Mouse (Mus musculus) spleen, embryonic (tissue): ENCODE results near the gene Syn3.
"Not testable (repeated sequence)": the region's sequence is repeated elsewhere in the genome, so short reads cannot be mapped to it uniquely, and the experiment has no call there.

Experiments used
- CTCF ChIA-PET: fragments of 350-600 bp; sonication (Branson Sonifier 250); formaldehyde crosslinking; loops from one replicate; lab custom pipeline; 2022; lab: Charles Lee

Gene Syn3

GRCm38 (mm10) chr10:86498673-86499391 is at the start of gene Syn3:
Syn3 (minus strand) TSS chr10:86498896.
- CTCF ChIA-PET, result no interaction called here

- CTCF ChIA-PET, result not testable (repeated sequence)
These were observed 27.7 kb upstream of the Syn3 start for GRCm38 (mm10) chr10:86526357-86526874.

GRCm38 (mm10) chr10:86513801-86514200 is 15.1 kb upstream of the Syn3 start:
- CTCF ChIA-PET, result no interaction called here

DNA sequence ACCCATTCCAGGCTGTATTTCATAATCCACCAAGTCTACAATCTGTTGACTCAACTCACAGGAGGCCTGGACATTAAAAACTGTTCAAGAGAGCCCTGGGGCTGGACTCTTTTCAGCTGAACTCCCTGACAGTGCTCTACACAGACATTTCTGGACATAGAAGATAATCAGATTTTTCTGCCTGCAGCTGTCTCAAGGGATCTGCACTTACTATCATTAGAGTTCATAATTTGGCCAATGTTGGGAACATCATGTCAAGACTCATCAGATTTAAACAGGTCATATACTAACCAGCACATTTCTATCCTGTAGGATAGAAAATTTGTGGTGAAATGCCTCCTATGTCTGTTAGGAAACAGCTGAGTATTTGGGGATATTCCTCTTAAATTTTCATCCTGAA is 12.2 kb upstream of the Syn3 start:
- CTCF ChIA-PET, result no interaction called here

- CTCF ChIA-PET, result no interaction called here
These were observed 3.4 kb upstream of the Syn3 start for GRCm38 (mm10) chr10:86502063-86502462.

- CTCF ChIA-PET, result no interaction called here
These were observed 534 bp downstream of the Syn3 start for GRCm38 (mm10) chr10:86498051-86498672.

GRCm38 (mm10) chr10:86495851-86496250 is 2.8 kb downstream of the Syn3 start:
- CTCF ChIA-PET, result no interaction called here

DNA sequence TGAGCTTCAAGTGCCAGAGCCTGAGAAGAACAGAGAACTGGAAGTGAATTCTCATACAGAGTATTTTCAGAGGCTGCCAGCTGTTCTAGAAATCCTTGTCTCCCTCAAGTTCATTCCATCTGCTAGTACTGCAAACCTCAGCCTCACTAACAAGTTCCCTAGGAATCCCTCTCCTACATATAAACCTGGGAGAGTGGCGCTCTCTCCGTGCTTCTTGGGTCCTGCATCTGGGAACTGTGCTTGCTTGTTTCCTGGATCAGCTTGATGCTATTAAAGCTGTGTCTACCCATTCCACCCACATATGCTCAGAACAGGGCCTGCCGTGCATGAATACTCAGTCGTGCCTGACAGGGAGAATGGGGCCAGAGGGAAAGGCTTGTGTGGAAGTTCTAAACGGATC is 5.6 kb downstream of the Syn3 start:
- CTCF ChIA-PET, result no interaction called here

- CTCF ChIA-PET, result interaction anchor here (0.7 kb wide), 1 partner anchor 31 kb away, joined by 11 read pairs; no protein-coding TSS in a partner anchor
These were observed 6.4 kb downstream of the Syn3 start for GRCm38 (mm10) chr10:86492089-86492907.

DNA sequence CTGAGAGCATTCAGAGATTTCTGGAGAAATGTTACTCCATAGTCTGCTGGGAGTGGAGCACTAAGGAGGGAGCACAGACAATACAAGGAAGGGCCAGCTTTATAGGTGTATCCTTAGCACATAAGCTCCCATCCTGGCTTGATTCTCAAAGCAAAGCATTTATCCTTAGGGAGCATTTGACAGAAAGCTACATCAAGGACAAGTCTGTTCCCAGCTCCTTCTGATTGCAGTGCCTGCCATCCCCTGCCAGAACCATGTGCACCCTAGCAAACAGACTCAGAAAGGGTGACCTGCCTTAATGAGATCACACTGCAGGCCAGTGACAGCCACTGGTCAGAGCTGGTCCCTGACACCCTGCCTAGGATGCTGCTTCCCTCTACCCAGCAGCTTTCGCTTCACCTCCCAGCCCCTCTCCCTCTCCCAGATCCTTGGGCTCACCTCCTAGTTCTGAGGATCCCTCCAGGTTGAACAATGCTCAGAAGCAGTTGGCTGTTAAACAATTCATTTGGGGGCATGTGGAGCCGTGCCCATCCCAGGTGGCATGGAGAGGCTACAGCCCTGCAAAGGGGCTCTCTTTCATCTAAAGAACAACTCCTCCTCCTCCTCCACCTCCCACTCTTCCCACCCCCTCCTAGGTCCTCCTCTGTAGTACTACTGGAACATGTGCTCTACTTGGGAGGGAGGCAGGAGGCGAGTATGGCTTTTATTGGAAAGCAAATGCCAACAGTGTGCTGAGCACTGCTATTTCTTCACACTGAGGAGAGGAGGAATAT is 7.2 kb downstream of the Syn3 start:
- CTCF ChIA-PET, result interaction anchor here (0.7 kb wide), 1 partner anchor 30 kb away, joined by 11 read pairs; no protein-coding TSS in a partner anchor

DNA sequence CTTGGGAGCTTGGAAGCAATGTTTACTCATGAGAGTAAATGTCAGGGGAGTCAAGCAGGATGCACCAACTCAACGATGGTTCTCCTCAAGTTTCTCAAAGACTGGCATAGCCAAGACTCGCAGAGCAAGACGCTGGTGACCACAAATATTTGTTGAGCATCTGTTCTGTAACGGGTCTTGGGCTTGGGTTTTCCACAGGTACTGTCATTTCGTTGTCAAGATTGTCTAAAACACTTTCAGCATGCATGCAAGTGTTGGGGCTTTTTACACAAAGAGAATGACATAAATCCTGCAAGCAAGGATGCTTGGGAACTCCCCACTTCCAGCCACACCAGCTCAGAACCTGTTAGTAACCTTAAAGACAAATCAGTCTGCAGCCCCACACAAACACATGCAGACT is 10.2 kb downstream of the Syn3 start:
- CTCF ChIA-PET, result no interaction called here

DNA sequence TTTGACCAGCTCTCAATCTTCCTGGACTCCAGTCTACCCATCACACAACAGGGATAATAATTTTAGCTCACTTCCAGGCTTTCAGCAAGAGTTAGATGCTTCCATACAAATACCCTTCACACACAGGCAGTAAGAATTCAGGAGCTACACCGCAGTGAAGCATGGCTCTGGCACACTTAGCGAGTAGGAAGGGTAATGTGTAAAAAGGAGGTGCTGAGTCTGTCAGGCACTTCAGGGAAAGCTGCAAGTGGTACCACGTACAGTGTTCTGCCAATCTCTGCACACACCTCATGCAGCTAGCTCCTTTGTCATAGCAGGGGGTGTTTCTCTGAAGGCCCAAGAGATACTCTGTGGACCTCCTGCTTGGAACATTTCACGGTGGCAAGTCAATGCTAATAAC is 12.7 kb downstream of the Syn3 start:
- CTCF ChIA-PET, result no interaction called here

DNA sequence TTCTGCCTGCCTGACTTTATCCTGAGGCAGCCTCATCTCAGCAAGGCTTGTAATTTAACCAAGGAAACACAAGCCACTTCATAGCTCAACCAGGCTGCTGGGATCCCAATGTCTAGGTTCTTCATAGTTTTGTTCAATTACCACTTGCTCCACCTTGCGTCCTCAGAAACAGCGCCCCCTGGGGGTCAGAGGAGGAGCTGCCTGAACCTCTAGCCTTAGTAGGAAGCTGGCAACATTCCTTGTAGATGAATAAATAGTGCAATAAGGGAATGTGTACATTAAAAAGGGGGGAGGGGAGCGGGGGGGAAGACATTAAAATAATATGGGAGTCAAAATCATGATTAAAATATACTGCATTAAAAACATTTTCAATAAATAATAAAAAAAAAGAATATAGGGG is 14.7 kb downstream of the Syn3 start:
- CTCF ChIA-PET, result interaction anchor here (0.6 kb wide), 1 partner anchor 224 kb away, joined by 5 read pairs; no protein-coding TSS in a partner anchor

DNA sequence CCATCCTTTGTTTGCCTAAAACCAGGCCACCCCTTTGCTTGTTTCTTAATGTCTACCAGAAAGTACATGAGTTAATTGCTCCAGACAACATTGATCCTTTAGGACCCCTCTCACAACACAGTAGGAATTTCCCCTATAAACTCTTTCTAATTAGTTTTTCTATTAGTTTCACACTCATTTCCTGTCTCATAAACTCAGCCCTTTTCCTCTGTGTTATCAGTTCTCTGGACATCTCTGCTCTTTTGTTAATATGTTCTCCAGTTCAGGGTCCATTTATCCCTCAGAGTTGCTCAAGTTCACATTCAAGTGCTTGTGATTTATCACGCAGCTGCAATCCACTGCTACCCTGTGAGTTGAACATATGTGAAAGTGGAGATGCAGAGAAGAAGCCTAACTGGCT is 16.2 kb downstream of the Syn3 start:
- CTCF ChIA-PET, result no interaction called here

DNA sequence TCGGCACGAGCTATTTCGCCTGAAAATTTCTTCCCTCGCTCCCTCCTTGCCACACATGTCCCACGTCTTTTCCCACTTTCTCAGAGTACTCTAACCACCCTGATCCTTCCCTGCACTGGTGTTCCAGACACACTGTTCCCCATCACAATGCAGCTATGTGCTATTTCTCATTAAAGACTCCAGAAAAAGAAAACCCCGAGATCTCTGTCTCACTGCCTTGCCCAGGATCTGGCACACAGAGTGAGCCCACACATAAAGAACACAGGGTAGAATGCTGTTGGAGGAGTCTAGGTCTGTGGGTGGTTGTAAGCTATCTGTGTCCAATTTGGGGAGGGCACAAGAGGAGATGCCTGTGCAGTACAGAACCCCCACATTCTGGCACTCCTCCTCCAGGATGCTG is 18.0 kb downstream of the Syn3 start:
- CTCF ChIA-PET, result no interaction called here

DNA sequence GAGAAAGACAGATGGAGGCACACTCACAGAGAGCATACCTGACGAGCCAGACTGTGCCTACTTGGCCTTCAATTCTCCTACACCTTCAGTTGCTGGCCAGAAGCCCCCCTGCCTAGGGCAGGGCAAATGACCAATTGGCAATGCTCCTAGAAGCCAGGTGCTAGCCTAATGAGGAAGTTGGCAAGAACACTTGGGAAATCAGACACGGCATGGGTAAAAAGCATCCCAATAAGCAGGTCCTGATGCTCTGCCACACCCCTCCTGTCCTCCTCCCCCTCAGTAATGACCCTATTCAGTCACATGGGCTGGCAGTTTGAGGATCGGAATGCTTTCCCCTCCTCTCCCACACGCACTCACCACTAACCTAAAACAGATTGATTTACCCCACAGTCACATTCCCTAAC is 19.0 kb downstream of the Syn3 start:
- CTCF ChIA-PET, result no interaction called here

- CTCF ChIA-PET, result no interaction called here
These were observed 22.0 kb downstream of the Syn3 start for GRCm38 (mm10) chr10:86476720-86477119.

- CTCF ChIA-PET, result no interaction called here
These were observed 23.4 kb downstream of the Syn3 start for GRCm38 (mm10) chr10:86475270-86475669.

GRCm38 (mm10) chr10:86474176-86475154 is 24.2 kb downstream of the Syn3 start:
- CTCF ChIA-PET, result interaction anchor here (0.7 kb wide), 1 partner anchor 521 kb away, joined by 8 read pairs; no protein-coding TSS in a partner anchor

DNA sequence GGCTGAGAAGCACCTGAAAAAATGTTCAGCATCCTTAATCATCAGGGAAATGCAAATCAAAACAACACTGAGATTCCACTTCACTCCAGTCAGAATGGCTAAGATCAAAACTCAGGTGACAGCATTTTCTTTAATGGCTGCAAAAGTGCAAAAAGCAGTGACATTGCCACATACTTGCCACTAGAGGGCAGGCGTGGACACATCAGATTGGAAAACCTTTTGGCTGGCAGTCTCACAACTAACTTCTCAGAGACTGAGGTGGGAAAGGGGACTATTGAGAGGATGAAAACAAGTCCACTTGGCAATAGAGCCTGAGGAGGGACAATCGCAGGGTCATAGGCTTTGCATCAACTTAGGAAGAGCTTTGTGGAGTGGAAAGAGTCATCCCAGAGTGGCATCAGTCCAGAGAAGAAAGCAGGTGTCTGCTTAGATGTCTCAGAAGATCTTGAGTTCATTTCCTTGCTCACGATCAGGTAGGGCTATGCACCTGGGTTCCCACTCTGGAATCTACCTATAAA is 25.0 kb downstream of the Syn3 start:
- CTCF ChIA-PET, result no interaction called here
